Mouse (Mus musculus): Measurements from ENCODE around the gene Ccnjl.

Ccnjl gene

GRCm38 (mm10) chr11:43569595-43569994, 41.0 kb downstream of the Ccnjl start:
- peak; percentile 81 for DNase-seq

- no peak for DNase-seq
These were observed 46.4 kb downstream of the Ccnjl start for GRCm38 (mm10) chr11:43575061-43575375.

GRCm38 (mm10) chr11:43575376-43576151, 47.0 kb downstream of the Ccnjl start:
- DNase-seq = no peak

- DNase-seq = no peak
These were observed 49.3 kb downstream of the Ccnjl start for GRCm38 (mm10) chr11:43577713-43578478.

- DNase-seq = no peak
These were observed 56.8 kb downstream of the Ccnjl start for GRCm38 (mm10) chr11:43585211-43586005.

- peak; percentile 77 for DNase-seq
These were observed 57.9 kb downstream of the Ccnjl start, which contains the start of gene 4933415A04Rik for GRCm38 (mm10) chr11:43586324-43587090. TSS of gene 4933415A04Rik (plus strand) at chr11:43587040.

GRCm38 (mm10) chr11:43589530-43590072, 61.0 kb downstream of the Ccnjl start:
- DNase-seq = no peak

- no peak for DNase-seq
These were observed 72.9 kb downstream of the Ccnjl start, which contains the start of gene Fabp6 for GRCm38 (mm10) chr11:43601440-43601839. TSS of gene Fabp6 (minus strand) at chr11:43601540.

- DNase-seq = no peak
These were observed 75.6 kb downstream of the Ccnjl start for GRCm38 (mm10) chr11:43604207-43604606.

- no peak for DNase-seq
These were observed 76.3 kb downstream of the Ccnjl start for GRCm38 (mm10) chr11:43604891-43605290.

- DNase-seq = no peak
These were observed 77.3 kb downstream of the Ccnjl start for GRCm38 (mm10) chr11:43605859-43606258.

GRCm38 (mm10) chr11:43608440-43608839, 79.9 kb downstream of the Ccnjl start:
- no peak for DNase-seq

GRCm38 (mm10) chr11:43610006-43610661, 81.5 kb downstream of the Ccnjl start:
- DNase-seq = no peak

- DNase-seq = no peak
These were observed 82.1 kb downstream of the Ccnjl start for GRCm38 (mm10) chr11:43610662-43611033.

- DNase-seq = peak; percentile 85
These were observed 84.4 kb downstream of the Ccnjl start for GRCm38 (mm10) chr11:43612834-43613488.

GRCm38 (mm10) chr11:43617924-43618323, 89.3 kb downstream of the Ccnjl start:
- DNase-seq = no peak

GRCm38 (mm10) chr11:43618403-43618802, 89.8 kb downstream of the Ccnjl start:
- no peak for DNase-seq

GRCm38 (mm10) chr11:43621769-43622168, 93.2 kb downstream of the Ccnjl start:
- peak; percentile 88 for DNase-seq

- no peak for DNase-seq
These were observed 95.8 kb downstream of the Ccnjl start for GRCm38 (mm10) chr11:43624341-43624740.

GRCm38 (mm10) chr11:43626300-43626926, 97.8 kb downstream of the Ccnjl start:
- DNase-seq = peak; percentile 89
